In the genomic region with DNA sequence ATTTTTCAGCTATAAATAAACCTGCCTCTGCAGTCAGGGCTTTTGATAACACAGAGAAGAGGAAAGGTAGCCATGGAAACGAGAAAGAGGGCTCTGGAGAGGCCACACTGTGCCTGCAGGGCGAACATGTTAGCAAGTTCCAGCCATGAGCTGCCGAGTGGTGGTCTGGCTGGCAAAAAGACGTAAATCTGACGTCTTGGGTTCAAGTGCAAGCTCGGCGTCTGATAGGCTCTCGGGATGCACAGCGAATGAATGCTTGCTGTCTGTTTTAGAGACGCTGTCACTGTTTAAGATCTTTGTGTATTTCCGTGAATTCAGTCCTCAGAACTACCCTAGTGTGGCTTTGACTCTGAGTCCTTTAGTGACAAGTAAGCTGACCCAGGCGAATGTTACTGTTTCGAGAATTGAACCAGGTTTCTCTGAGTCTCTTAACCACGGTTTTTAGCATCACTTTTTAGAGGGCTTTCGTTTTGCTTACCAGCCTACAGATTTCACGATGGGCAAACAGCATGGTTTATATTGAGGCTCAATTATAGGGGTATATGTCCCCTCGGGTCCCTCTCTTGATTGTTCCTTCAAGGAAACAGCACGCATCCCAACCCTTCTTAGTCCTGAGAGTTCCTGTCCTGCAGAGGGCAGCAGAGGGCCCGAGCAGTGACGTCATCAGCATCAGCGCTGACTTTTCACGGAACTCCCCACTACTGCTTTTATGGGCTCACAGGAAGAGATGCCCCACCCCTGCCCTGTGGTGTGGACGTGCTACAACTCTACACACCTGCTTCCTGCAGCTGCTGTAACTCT, we compare ENCODE assay signal across 8 mouse cellular contexts. TPM values are rescaled to one million over a fixed set of nuclear protein-coding genes. Genes with fewer than 3 reads are reported as not detected.
DNase-seq lines count a peak whose midpoint lies in the region; ATAC-seq lines count a peak whose summit lies in the region.

No protein-coding gene starts in this region.

- ATAC-seq in intestine, embryonic 15.5 days = peak; percentile 55
- peak; percentile 78 for ATAC-seq in megakaryocyte-erythroid progenitor cell, adult 5-6 weeks (replicated peaks; ENCODE audit: low FRiP score, low TSS enrichment, poor library complexity, severe bottlenecking)

- no peaks in the 10 kb centered on the region for H3K4me1 ChIP-seq in intestine, embryonic 15.5 days (replicated peaks)

- intact Hi-C loops in gastrocnemius, postnatal 36 days (cut with DNase I) = no loop called here
- intact Hi-C loops in left cerebral cortex, postnatal 14 days (cut with DNase I) = loop anchor here (5.0 kb wide), 2 partner anchors 128 to 193 kb away; a partner anchor contains a TSS

- no peaks in the 10 kb centered on the region for H3K27me3 ChIP-seq in intestine, embryonic 15.5 days (replicated peaks)

- 35% methylated on average over 23 of the region's 23 CpGs for WGBS in intestine, embryonic 15.5 days

- peak; percentile 81 to 95 for DNase-seq in adrenal gland, adult (ENCODE audit: inconsistent age in 2 of 2, low spot score in 1 of 2)
- DNase-seq in embryo, embryonic 11.5 days (ENCODE audit: low read depth, low spot score) = peak; percentile 65
- peak; percentile 67 to 68 for DNase-seq in gastrocnemius, postnatal 36 days
- peak; percentile 81 to 83 for DNase-seq in left cerebral cortex, postnatal 14 days (ENCODE audit: low spot score in 2 of 2)
- peak; percentile 82 for DNase-seq in right cerebral cortex, postnatal 14 days
- peak; percentile 80 for DNase-seq in urinary bladder, postnatal 25 days (ENCODE audit: low spot score)

- no peak overlapping the region for H3K27ac ChIP-seq in intestine, embryonic 15.5 days

- H3K9me3 ChIP-seq in intestine, embryonic 15.5 days = no peaks in the 10 kb centered on the region

- peak overlapping the region; percentile 55 for H3K4me2 ChIP-seq in intestine, embryonic 15.5 days (replicated peaks)

- no peaks in the 10 kb centered on the region for H3K36me3 ChIP-seq in intestine, embryonic 15.5 days

- peak overlapping the region; percentile 27 for H3K4me3 ChIP-seq in intestine, embryonic 15.5 days (replicated peaks)

- no peak overlapping the region for H3K9ac ChIP-seq in intestine, embryonic 15.5 days

RNA-seq across cellular contexts. Expression of a gene that starts 20.8 kb away (rescaled TPM):
- total RNA-seq in gastrocnemius, postnatal 36 days (2021) = 10 to 100 TPM; 12.6 to 19.5 TPM
- not detected in 2 replicates for polyA plus RNA-seq in intestine, embryonic 15.5 days (2015; fragmentation: Nextera tagmentation; extraction: Ambion mirVana)
- not detected for total RNA-seq in left cerebral cortex, postnatal 14 days (2021)
- total RNA-seq in megakaryocyte-erythroid progenitor cell, adult 5-6 weeks (2014; fragmentation: Nextera tagmentation) = not detected in 2 replicates
- total RNA-seq in megakaryocyte-erythroid progenitor cell, adult 5-6 weeks (2017) = 0.65 TPM in 1 of 2 replicates, not detected in the other

RNA-seq across cellular contexts. Expression of a gene that starts 48.5 kb away (rescaled TPM):
- total RNA-seq in gastrocnemius, postnatal 36 days (2021) = not detected
- polyA plus RNA-seq in intestine, embryonic 15.5 days (2015; fragmentation: Nextera tagmentation; extraction: Ambion mirVana) = 1.6 and 2.4 TPM in 2 replicates
- not detected for total RNA-seq in left cerebral cortex, postnatal 14 days (2021)
- not detected in 2 replicates for total RNA-seq in megakaryocyte-erythroid progenitor cell, adult 5-6 weeks (2014; fragmentation: Nextera tagmentation)
- total RNA-seq in megakaryocyte-erythroid progenitor cell, adult 5-6 weeks (2017) = not detected in 2 replicates

Comparison
In these comparisons a context has a peak if more than half of its experiments do, and no peak if none do; other contexts are left out.
1. RNA of a gene that starts 20.8 kb away (total RNA-seq): 12.6 to 19.5 TPM in gastrocnemius, postnatal 36 days; not detected in left cerebral cortex, postnatal 14 days and 0.65 TPM in megakaryocyte-erythroid progenitor cell, adult 5-6 weeks; every median in the first group is over 4 times any median in the second.
2. Peak in every context shown above with its lines, with median percentiles within 50 percentile points of each other: DNase-seq.